Mouse (Mus musculus) lung, adult 2 months (tissue): ENCODE results near the gene Smtnl2. TPM values are rescaled to one million over a fixed set of nuclear protein-coding genes. Genes with fewer than 3 reads are reported as not detected.

Source experiments
- DNase-seq: peaks from one replicate; pipeline ENCODE4 v3.0.0; 2022
- H3K4me1 ChIP-seq: fragments of 200-500 bp; 2 replicates; pipeline ENCODE4 v1.6.1; 2011; ENCODE audit warnings: low read length; ENCODE audit not compliant: control insufficient read depth, insufficient read depth
- H3K4me3 ChIP-seq: fragments of 200-500 bp; replicated peaks from 2 replicates; pipeline ENCODE3; 2011; ENCODE audit warnings: low read depth, mild to moderate bottlenecking, control low read depth, low read length; ENCODE audit errors: extremely low read depth
- CTCF ChIP-seq: fragments of 200-500 bp; IDR thresholded peaks from 2 replicates; pipeline ENCODE4 v1.5.1; 2011; ENCODE audit warnings: mild to moderate bottlenecking, low read length, control low read depth; ENCODE audit not compliant: insufficient read depth
- POLR2A ChIP-seq: fragments of 200-500 bp; IDR thresholded peaks from 2 replicates; pipeline ENCODE4 v1.6.1; 2011; ENCODE audit warnings: low read depth, mild to moderate bottlenecking, control low read depth, low read length, borderline replicate concordance; ENCODE audit errors: extremely low read depth
- WGBS: fragments of 180-500 bp; shearing (Covaris S2); methylation state at CpG from one replicate; pipeline ENCODE4 v1.1.7; 2018; 5-methylcytosine and 5-hydroxymethylcytosine counted together
- polyA plus RNA-seq: library from polyadenylated mRNA; depleted of rRNA; stranded (reverse); fragments of >200 nt; gene quantifications from 2 replicates; pipeline ENCODE4 v1.2.3, GENCODE M21; 2012

The Smtnl2 gene
- polyA plus RNA-seq, 1 experiment, result 32.1 TPM

DNA sequence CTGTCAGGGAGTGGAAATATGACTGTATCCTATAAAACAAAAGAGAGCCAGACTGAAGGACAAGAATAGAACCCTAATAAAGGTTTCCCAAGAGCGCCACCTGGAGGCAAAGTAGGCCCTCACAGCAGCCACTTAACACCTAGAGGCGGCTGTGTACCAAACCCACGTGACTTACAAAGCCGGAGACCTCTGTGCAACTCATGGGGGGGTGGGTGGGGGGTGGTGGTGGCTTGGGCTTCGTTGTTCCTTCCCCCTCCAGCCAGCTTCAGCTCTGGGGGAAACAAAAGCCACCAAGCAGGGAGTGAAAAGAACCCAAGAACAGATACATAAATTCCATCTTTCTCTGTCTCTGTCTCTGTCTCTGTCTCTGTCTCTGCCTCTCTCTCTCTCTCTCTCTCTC is 17.2 kb upstream of the Smtnl2 start:
- no peaks in the 10 kb centered on the region for H3K4me1 ChIP-seq
- no peak overlapping the region for H3K4me3 ChIP-seq
- TF ChIP-seq POLR2A (no peak), CTCF (peak; percentile 69)
- DNase-seq, result peak; percentile 82
- 1% methylated on average over 5 of the region's 5 CpGs for WGBS

DNA sequence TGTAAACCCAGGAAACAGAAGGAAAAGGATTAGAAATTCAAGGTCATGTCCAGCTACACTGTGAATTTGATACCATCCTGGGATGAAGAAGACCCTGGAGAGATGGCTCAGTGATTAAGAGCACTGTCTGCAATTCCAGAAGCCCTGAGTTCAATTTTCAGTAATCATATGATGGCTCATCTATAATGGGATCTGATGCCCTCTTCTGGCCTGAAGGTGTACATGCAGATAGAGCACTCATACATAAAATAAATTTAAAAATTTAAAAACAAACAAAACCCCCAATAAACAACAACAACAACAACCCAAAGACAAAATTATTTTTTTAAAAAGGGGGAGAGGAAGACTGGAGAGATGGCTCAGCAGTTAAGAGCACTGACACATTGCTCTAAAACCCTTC is 15.4 kb upstream of the Smtnl2 start:
- Histone ChIP-seq H3K4me3 (no peak overlapping the region), H3K4me1 (no peaks in the 10 kb centered on the region)
- no peak for DNase-seq
- TF ChIP-seq CTCF, result no peak
- no peak for TF ChIP-seq POLR2A

DNA sequence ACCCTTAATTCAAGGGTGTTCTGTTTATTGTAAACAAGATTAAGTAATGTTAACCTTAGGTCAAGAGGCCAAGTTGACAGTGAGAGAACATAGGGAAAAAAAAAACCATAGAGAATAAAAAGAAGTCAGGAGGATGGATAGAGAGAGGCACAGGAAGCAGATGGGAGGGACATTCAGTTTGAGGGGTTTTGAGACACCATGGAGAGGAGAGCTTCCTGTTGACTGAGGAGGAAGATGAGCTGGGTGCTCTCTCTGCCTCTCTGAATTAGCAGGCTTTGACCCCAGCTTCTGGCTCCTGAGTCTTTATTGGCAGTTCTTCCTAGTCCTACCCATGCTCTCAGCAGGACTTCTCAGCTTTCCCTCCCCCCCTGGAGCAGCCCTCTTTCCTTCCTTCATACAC is 13.7 kb upstream of the Smtnl2 start:
- TF ChIP-seq POLR2A (no peak), CTCF (no peak)
- H3K4me3 ChIP-seq, result no peak overlapping the region
- no peak for DNase-seq

DNA sequence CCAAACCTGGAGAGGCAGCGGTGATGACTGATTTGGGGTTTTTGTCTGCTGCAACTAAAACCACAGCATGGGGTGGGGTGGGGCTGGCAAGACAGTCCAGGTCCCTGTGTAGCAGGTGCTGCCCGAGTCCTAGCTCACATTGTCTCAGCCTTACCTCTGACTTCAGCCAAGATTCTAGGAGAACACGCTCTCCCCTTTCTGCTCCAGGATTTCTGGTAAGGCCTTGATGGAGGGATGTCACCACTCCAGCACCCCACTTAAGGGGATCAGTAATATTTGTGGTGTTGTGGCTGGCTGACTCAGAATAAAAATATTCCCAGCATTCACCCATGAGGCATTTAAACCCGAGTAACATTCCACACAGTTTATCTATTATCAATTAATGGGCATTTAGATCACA is 12.2 kb upstream of the Smtnl2 start:
- no peak overlapping the region for H3K4me3 ChIP-seq
- no peak for DNase-seq
- WGBS, result 69% methylated on average over 4 of the region's 4 CpGs

More for the DNA sequence above, 13.7 kb upstream of the Smtnl2 start:
- no peaks in the 10 kb centered on the region for H3K4me1 ChIP-seq

DNA sequence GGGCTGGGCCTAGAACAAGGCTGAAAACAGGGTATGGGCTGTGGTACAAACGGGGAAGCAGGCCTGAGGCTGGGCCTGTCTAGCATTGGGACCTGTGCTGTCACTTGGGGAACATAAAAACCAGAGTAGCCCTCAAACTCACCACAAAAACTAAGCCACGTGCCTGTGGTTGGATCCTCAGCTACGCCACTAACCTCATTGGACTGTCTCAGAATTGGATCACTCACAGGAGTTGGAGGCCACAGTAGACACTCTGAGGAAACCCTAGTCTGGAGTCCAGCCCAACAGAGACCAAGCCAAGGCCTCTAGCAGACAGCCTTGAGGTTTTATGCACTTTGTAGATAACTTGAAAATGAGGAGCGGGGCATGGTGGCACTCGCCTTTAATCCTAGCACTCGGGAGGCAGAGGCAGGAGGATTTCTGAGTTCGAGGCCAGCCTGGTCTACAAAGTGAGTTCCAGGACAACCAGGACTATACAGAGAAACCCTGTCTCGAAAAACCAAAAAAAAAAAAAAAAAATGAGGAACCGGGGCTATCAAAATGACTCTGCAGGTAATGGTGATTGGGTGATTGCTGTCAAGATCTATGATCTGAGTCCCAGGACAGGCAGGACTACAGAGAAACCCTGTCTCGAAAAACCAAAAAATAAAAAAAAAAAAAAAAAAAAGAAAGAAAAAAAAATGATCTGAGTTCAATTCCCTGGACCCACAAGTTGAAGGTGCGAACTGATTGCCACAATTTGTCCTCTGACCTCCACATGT is 10.2 kb upstream of the Smtnl2 start:
- no peak overlapping the region for H3K4me3 ChIP-seq
- 85% methylated on average over 11 of the region's 11 CpGs for WGBS
- H3K4me1 ChIP-seq, result no peaks in the 10 kb centered on the region
- TF ChIP-seq CTCF, result no peak
- no peak for TF ChIP-seq POLR2A
- DNase-seq, result no peak

More for the DNA sequence above, 12.2 kb upstream of the Smtnl2 start:
- TF ChIP-seq CTCF, result no peak
- TF ChIP-seq POLR2A, result no peak
- no peaks in the 10 kb centered on the region for H3K4me1 ChIP-seq

DNA sequence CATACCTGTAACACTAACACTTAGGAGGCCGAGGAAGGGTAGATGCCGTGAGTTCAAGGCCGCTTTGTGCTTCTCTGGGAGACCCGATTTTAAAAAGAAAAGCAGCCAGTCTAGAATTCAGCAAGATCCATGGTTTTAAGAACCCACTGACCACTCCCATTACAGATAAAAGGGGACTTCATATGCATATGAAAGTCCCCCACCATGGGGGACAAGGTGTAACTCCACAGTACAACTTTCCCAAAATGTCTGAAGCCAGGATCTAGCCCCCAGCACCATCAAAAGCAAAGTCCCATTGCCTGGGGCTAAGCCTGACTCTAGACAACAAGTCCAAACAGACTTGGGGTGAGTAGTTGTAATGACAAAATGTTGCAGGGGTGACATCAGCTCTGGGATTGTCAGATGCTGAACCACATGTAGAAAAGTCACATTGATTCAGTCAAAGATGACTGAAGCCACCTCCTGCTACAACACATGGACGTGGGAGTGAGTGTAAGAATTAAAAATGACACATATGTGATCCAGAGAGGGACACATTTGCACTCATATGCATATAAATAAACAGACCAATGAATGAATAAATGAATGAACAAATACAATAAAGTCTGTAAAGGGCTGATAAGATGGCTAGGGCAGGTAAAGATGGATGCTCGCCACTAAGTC is 9.1 kb upstream of the Smtnl2 start:
- no peak overlapping the region for H3K4me3 ChIP-seq
- TF ChIP-seq POLR2A, result no peak
- no peak for TF ChIP-seq CTCF
- WGBS, result 88% methylated on average over 6 of the region's 6 CpGs
- no peaks in the 10 kb centered on the region for H3K4me1 ChIP-seq
- DNase-seq, result no peak

DNA sequence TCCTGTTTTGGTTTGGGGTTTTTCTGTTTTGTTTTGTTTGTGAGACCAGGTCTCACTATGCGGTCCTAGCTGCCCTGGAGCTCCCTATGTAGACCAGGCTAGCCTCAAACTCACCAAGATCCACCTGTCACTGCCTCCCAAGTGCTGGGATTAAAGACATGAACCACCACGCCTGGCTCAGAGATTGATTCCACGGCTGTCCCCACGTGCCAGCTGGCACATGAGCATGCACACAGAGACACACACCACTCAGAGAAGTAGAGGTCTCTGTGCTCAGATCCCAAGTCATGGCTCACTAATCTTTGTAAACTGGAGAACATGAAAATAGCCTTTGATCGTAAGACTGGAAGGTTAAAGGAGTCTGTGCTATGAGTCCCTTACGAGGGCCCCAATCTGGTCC is 7.5 kb upstream of the Smtnl2 start:
- no peak for DNase-seq
- no peaks in the 10 kb centered on the region for H3K4me1 ChIP-seq
- TF ChIP-seq CTCF (no peak), POLR2A (no peak)
- no peak overlapping the region for H3K4me3 ChIP-seq
- WGBS, result 81% methylated on average over 6 of the region's 6 CpGs

DNA sequence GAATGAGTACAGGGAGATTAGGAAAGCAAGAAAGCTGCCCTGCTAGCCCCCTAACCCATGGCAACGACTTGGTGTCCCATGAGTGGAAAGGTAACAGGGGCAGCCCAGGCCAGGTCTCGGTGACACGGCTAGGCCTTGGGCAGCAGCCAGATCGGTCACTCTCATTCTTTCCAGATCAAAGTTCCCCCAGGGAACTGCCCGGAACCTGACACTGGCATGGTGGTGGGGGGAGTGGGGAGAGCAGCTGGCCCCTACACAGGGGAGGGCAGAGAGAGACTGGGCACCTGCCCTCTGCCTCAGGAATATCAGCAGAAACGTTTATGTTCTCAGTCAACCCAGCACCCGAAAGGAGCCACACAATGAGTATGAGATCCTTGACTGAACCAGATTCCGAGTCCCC is 6.7 kb upstream of the Smtnl2 start:
- WGBS, result 56% methylated on average over 8 of the region's 8 CpGs
- DNase-seq, result no peak
- TF ChIP-seq CTCF (no peak), POLR2A (no peak)

DNA sequence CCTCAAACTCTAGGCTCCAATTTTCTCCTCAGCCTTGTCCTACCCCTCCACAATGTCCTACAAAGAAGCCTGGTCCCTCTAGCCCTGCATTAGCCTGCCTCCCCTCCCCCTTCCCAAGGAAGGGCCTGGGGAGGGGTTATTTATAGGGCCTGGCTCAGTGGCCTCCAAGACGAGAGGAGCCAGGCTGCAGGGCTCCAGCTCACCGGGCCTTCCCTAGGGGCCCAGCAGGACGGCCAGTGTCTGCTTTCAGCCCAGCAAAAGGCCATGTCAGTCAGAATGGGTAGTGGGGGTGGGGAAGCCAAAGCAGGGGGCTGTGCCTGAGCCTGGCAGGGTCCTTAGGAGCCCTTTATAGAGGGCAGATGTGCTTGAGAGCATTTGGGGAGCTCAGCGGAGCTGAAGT is 5.9 kb upstream of the Smtnl2 start:
- TF ChIP-seq POLR2A, result no peak
- TF ChIP-seq CTCF, result no peak
- 57% methylated on average over 4 of the region's 4 CpGs for WGBS
- no peak for DNase-seq
- no peaks in the 10 kb centered on the region for H3K4me1 ChIP-seq
- no peak overlapping the region for H3K4me3 ChIP-seq

More for the DNA sequence above, 6.7 kb upstream of the Smtnl2 start:
- Histone ChIP-seq H3K4me1 (no peaks in the 10 kb centered on the region), H3K4me3 (no peak overlapping the region)

DNA sequence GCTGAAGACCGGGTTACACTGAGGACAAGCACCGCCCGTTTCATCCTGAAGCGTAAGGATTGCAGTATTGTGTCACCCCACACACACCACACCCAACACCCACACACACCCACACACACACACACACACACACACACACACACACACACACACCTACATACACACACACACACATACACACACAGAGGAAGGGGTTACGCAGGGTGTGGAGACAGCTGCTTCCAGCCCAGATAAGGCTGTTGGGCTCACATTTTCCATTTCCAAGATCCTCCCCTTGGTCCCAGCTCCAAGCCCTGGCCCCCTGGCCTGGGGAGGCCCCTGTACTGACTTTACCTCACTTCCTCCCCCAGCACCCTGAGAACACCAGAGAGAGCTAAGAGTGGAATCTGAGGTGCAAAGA is 5.2 kb upstream of the Smtnl2 start:
- DNase-seq, result no peak
- no peak overlapping the region for H3K4me3 ChIP-seq
- WGBS, result 61% methylated on average over 5 of the region's 5 CpGs
- H3K4me1 ChIP-seq, result 0 out of 2 replicates have a peak, but pooled peaks cover 2% of the 10 kb centered on the region
- TF ChIP-seq CTCF (no peak), POLR2A (no peak)

DNA sequence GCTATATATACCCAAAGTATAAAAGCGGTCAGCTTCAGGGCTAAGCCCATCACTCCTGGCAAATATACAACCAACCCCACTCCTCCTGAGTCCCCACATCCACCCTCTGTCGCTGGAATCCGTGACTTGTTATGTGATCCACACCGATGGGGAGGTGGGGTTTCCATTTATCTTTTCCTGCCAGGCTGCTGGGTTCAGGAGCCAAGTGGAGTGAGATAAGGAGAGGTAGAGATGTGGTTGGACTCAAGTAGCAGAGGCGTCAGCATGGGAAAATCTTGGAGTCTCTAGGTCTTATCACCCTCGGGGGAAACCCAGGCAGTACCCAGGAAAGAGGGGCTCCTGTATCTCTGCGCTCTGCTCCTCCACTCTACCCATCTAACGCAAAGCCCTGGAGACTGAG is 3.6 kb upstream of the Smtnl2 start:
- 58% methylated on average over 8 of the region's 8 CpGs for WGBS
- no peak for TF ChIP-seq POLR2A
- no peak for TF ChIP-seq CTCF
- Histone ChIP-seq H3K4me1 (0 out of 2 replicates have a peak, but pooled peaks cover 2% of the 10 kb centered on the region), H3K4me3 (no peak overlapping the region)
- no peak for DNase-seq
